ENCODE assay signal across 8 mouse cellular contexts in the genomic region with DNA sequence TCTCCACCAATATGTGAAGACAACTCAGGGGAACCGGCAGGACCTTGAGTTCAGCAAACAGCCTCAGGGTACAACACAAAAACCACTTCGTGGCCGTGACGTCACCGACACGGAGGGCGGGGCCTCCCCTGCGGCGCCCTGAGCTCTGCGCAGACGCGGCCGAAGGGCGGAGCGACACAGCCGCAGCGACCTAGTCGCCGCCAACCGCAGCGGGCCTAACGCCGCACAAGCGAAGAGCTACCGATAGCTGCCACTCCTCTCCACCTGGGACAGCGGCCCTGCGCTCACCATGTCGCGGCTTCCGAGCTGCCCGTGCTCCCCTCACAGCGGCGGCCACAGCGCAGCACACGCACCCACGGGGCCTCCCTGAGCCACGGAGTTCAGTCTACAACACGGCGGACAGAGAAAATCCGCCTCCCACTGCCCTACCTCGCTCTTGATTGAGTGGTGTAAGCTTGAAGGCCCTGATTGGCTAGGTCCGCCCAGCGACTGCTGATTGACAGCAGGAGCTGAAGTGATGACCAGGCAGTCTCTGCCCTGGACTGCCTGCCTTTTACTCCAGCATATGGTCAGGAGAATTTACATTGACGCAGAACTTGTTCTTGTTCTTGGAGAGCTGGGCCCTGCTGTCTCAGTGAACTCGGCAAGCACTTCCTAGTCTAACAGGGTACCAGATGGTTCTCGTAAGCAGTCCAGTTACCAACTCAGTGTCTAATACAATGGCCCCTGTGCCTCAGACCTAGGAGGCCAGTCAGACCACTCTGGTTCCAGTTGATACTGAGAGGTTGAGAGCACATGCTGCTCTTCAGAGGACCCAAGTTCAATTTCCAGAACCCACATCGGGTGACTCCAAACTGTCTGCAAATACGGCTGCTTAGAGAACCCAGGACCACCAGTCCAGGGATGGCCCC. TPM values are rescaled to one million over a fixed set of nuclear protein-coding genes. Genes with fewer than 3 reads are reported as not detected.
DNase-seq lines count a peak whose midpoint lies in the region; ATAC-seq and TF ChIP-seq lines count a peak whose summit lies in the region.

A gene (minus strand): TSS at position 427 of the 911 bp plus-strand sequence.

- H3K4me3 ChIP-seq in bone marrow, adult 2 months (replicated peaks; ENCODE audit: control insufficient read depth, low read depth, low read length): peak within 1 kb of the TSS; percentile 98
- peak within 1 kb of the TSS; percentile 73 for H3K4me3 ChIP-seq in embryonic facial prominence, embryonic 15.5 days (replicated peaks)
- peak within 1 kb of the TSS; percentile 74 for H3K4me3 ChIP-seq in limb, embryonic 14.5 days (replicated peaks; ENCODE audit: low read length)
- peak within 1 kb of the TSS; percentile 66 for H3K4me3 ChIP-seq in midbrain, postnatal 0 days (ENCODE audit: low read depth, low read length)

- no peaks in the 10 kb centered on the region for H3K27me3 ChIP-seq in embryonic facial prominence, embryonic 15.5 days
- H3K27me3 ChIP-seq in limb, embryonic 14.5 days (ENCODE audit: control insufficient read depth, insufficient read depth, low read length): no peaks in the 10 kb centered on the region
- H3K27me3 ChIP-seq in midbrain, postnatal 0 days (ENCODE audit: insufficient read depth, low read length): no peaks in the 10 kb centered on the region

- H3K9ac ChIP-seq in embryonic facial prominence, embryonic 15.5 days: peak within 1 kb of the TSS; percentile 93
- peak within 1 kb of the TSS; percentile 91 for H3K9ac ChIP-seq in limb, embryonic 14.5 days (ENCODE audit: low read depth, low read length, severe bottlenecking)
- peak within 1 kb of the TSS; percentile 86 for H3K9ac ChIP-seq in midbrain, postnatal 0 days (replicated peaks; ENCODE audit: low read length, poor library complexity, severe bottlenecking)

- whole genome bisulfite sequencing in bone marrow, adult 2 months: 4% methylated on average over 48 of the region's 48 CpGs
- 2% methylated on average over 48 of the region's 48 CpGs for WGBS in embryonic facial prominence, embryonic 15.5 days
- 4% methylated on average over 45 of the region's 48 CpGs for WGBS in limb, embryonic 14.5 days
- WGBS in midbrain, postnatal 0 days: 3% methylated on average over 48 of the region's 48 CpGs

- peak; percentile 96 for TF ChIP-seq POLR2A in bone marrow, adult 2 months (IDR thresholded peaks at IDR 0.05; ENCODE audit: borderline replicate concordance, control insufficient read depth, low read depth, low read length)
- peak; percentile 98 for TF ChIP-seq POLR2A in limb, embryonic 14.5 days (IDR thresholded peaks at IDR 0.05; ENCODE audit: borderline replicate concordance, extremely low read depth, insufficient read depth, insufficient read length)

- no peak for TF ChIP-seq CTCF in bone marrow, adult 2 months (IDR thresholded peaks at IDR 0.05; ENCODE audit: control insufficient read depth, insufficient read depth, low read length)
- TF ChIP-seq CTCF in midbrain, postnatal 0 days (IDR thresholded peaks at IDR 0.05): no peak

- DNase-seq in 416B (ENCODE audit: low read depth): peak; percentile 98
- DNase-seq in heart, adult 8-10 months (ENCODE audit: low spot score): peak; percentile 94
- peak; percentile 97 for DNase-seq in kidney, adult 9 months
- peak; percentile 95 for DNase-seq in limb, embryonic 14.5 days (ENCODE audit: low spot score)
- peak; percentile 97 for DNase-seq in midbrain, postnatal 0 days (ENCODE audit: low spot score)
- peak; percentile 95 to 97 for DNase-seq in spleen, postnatal 14 days (ENCODE audit: low spot score in 2 of 2)

- H3K9me3 ChIP-seq in embryonic facial prominence, embryonic 15.5 days (replicated peaks): no peaks in the 10 kb centered on the region
- no peaks in the 10 kb centered on the region for H3K9me3 ChIP-seq in limb, embryonic 14.5 days (ENCODE audit: control insufficient read depth, low read length)
- no peaks in the 10 kb centered on the region for H3K9me3 ChIP-seq in midbrain, postnatal 0 days (ENCODE audit: low read length)

- peak within 1 kb of the TSS; percentile 100 for H3K27ac ChIP-seq in bone marrow, adult 2 months (ENCODE audit: control insufficient read depth, insufficient read depth, low read depth, low read length, poor library complexity)
- H3K27ac ChIP-seq in embryonic facial prominence, embryonic 15.5 days (replicated peaks): peak within 1 kb of the TSS; percentile 99
- H3K27ac ChIP-seq in limb, embryonic 14.5 days (replicated peaks; ENCODE audit: low read depth, low read length): peak within 1 kb of the TSS; percentile 99
- peak within 1 kb of the TSS; percentile 98 for H3K27ac ChIP-seq in midbrain, postnatal 0 days (ENCODE audit: low read depth, low read length)

- H3K36me3 ChIP-seq in embryonic facial prominence, embryonic 15.5 days: 0 out of 2 replicates have a peak, but pooled peaks cover 4% of the 10 kb centered on the region
- peaks cover 4% of the 10 kb centered on the region for H3K36me3 ChIP-seq in limb, embryonic 14.5 days (ENCODE audit: control insufficient read depth, insufficient read depth, low read length)
- H3K36me3 ChIP-seq in midbrain, postnatal 0 days (ENCODE audit: insufficient read depth, low read length): peaks cover 3% of the 10 kb centered on the region; the same call in 1 of the 2 replicates

- peak within 1 kb of the TSS; percentile 49 for H3K4me2 ChIP-seq in embryonic facial prominence, embryonic 15.5 days (replicated peaks)
- peak within 1 kb of the TSS; percentile 46 for H3K4me2 ChIP-seq in limb, embryonic 14.5 days (replicated peaks; ENCODE audit: low read depth, low read length, severe bottlenecking)
- H3K4me2 ChIP-seq in midbrain, postnatal 0 days (ENCODE audit: low read depth, low read length, poor library complexity, severe bottlenecking): peak within 1 kb of the TSS; percentile 49

- ATAC-seq in embryonic facial prominence, embryonic 15.5 days (ENCODE audit: insufficient number of reproducible peaks, low FRiP score, low TSS enrichment, low read depth): peak; percentile 98
- ATAC-seq in limb, embryonic 14.5 days (ENCODE audit: low FRiP score, low read depth): peak; percentile 98
- peak; percentile 99 for ATAC-seq in midbrain, postnatal 0 days (ENCODE audit: low FRiP score)

- no peaks in the 10 kb centered on the region; the same call in none of the 2 replicates for H3K4me1 ChIP-seq in bone marrow, adult 2 months (ENCODE audit: control insufficient read depth, insufficient read depth, low read length)
- H3K4me1 ChIP-seq in embryonic facial prominence, embryonic 15.5 days: peaks cover 11% of the 10 kb centered on the region
- peaks cover 7% of the 10 kb centered on the region for H3K4me1 ChIP-seq in limb, embryonic 14.5 days (ENCODE audit: control insufficient read depth, insufficient read depth, low read length)
- peaks cover 5% of the 10 kb centered on the region for H3K4me1 ChIP-seq in midbrain, postnatal 0 days (ENCODE audit: insufficient read depth, low read length)

RNA-seq across cellular contexts. Expression of the gene that starts here (rescaled TPM):
- polyA plus RNA-seq in bone marrow, adult 2 months (2011; ENCODE audit: insufficient read depth, insufficient read length, low replicate concordance, missing spikeins): 3.6 and 6.2 TPM in 2 replicates
- 6.6 and 7.0 TPM in 2 replicates for polyA plus RNA-seq in embryonic facial prominence, embryonic 15.5 days (2015; fragmentation: Nextera tagmentation; extraction: Ambion mirVana)
- total RNA-seq in heart, adult 8-10 months (2022): 1 to 10 TPM; 2.1 to 2.9 (median 2.6) TPM
- 9.3 and 10.0 TPM in 2 replicates for polyA plus RNA-seq in limb, embryonic 14.5 days (2012; rRNA removed)
- polyA plus RNA-seq in limb, embryonic 14.5 days (2014; fragmentation: Nextera tagmentation; extraction: Ambion mirVana): 8.2 and 8.7 TPM in 2 replicates
- 3.3 and 5.3 TPM in 2 replicates for total RNA-seq in midbrain, postnatal 0 days (2014; rRNA removed)
- polyA plus RNA-seq in midbrain, postnatal 0 days (2015; fragmentation: Nextera tagmentation; extraction: Ambion mirVana): 5.0 and 5.5 TPM in 2 replicates

Comparison
In these comparisons a context has a peak if more than half of its experiments do, and no peak if none do; other contexts are left out.
1. Peak in every context shown above with its lines: DNase-seq, ATAC-seq, H3K4me3 ChIP-seq and H3K27ac ChIP-seq.